Mouse (Mus musculus): ENCODE results near the gene Prr22. TPM values are rescaled to one million over a fixed set of nuclear protein-coding genes. Genes with fewer than 3 reads are reported as not detected.

Gene Prr22
- total and polyA plus RNA-seq, 3 experiments, result 0.15 to 1.3 (median 0.93) TPM

DNA sequence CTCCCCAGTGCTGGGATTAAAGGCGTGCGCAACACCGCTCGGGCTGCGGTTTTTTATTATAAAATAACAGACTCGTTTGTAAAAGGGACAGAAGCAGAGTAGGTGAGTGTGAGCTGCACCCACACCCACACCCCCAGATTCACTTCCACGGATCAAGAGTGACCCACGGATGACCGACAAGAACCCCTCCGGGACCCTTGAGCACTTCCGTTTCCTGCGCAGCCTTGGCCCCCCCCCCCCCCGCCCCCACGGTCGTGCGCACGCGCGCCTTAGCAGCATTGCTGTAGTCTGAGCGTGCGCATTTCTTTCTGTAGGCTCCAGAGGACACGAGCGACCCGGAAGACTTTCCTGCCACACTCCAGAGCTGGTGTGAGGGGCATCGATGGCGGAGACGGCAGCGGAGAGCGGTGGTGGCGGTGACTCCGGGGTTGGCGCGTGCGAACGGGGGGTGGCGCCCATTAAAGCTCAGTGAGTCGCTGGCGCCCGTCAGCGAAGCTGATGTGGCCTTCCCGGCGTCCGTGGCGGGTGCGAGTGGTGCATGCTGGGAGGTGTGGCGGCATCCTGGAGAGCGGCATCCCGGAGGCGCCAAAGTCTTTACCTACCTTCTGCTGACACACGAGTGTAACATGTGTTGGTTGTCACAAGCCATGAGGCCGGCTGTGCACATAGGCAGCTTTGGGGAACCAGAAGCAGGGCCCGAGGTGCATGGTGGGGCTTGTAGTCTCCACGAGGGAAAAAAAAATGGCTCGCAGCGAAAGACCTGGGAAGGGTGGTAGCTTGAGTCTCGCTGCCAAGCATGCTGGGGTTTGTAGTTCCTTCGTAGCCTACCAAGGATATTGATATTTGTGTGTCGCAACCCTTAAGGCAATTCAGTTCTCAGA is 5.3 kb upstream of the Prr22 start, which contains the start of gene Dus3l:
Gene Dus3l (plus strand): TSS at position 284 of the 881 bp plus-strand sequence.
- Histone ChIP-seq H3K36me3 (replicated peaks in 1 of 2; ENCODE audit: control insufficient read depth in 1 of 2, insufficient read depth in 1 of 2, low read length in 1 of 2) (peaks cover 33 to 35% of the 10 kb centered on the region in 2 experiments), H3K9ac (ENCODE audit: insufficient read depth, low read depth) (peak within 1 kb of the TSS; percentile 73), H3K4me1 (ENCODE audit: control insufficient read depth in 1 of 2, insufficient read depth in 2 of 2) (peaks cover 0 to 27% of the 10 kb centered on the region in 2 experiments; a peak in 2 of 4 replicates), H3K27me3 (replicated peaks) (peaks cover 17% of the 10 kb centered on the region), H3K4me3 (replicated peaks in 1 of 3; ENCODE audit: low read depth in 2 of 3, low read length in 2 of 3, poor library complexity in 1 of 3) (peak within 1 kb of the TSS; percentile 76 to 92 (median 91)), H3K4me2 (ENCODE audit: insufficient read depth, low read depth, poor library complexity, severe bottlenecking) (peak within 1 kb of the TSS; percentile 74), H3K79me2 (replicated peaks; ENCODE audit: control insufficient read depth, extremely low read depth, insufficient read depth, poor library complexity, severe bottlenecking) (peaks cover 8% of the 10 kb centered on the region), H3K9me3 (replicated peaks; ENCODE audit: low read length) (no peaks in the 10 kb centered on the region), H3K27ac (ENCODE audit: insufficient read depth, low read depth) (peak within 1 kb of the TSS; percentile 79)
- DNase-seq (ENCODE audit: extremely low read depth), result peak; percentile 87
- in situ Hi-C loops (cut with MboI; ENCODE audit: low pct_ligation_motif_present, low pct_unique_long_range_greater_than_20kb, low sequenced_read_pairs) (no loop called here), dilution Hi-C loops (cut with MboI; ENCODE audit: extremely low pct_ligation_motif_present, extremely low pct_unique_long_range_greater_than_20kb, low sequenced_read_pairs) (no loop called here)
- TF ChIP-seq ZKSCAN1 (IDR thresholded peaks at IDR 0.05; ENCODE audit: borderline replicate concordance, low read depth, low read length), result no peak
- 0 out of 2 replicates have a peak, but pooled peaks have one; percentile 37 for TF ChIP-seq E2F4 (IDR thresholded peaks at IDR 0.05; ENCODE audit: insufficient replicate concordance, low read depth, low read length)
- peak; percentile 91; the same call in 1 of the 2 replicates for TF ChIP-seq KAT2A (IDR thresholded peaks at IDR 0.05; ENCODE audit: insufficient replicate concordance, low read length)
- peak; percentile 87 for TF ChIP-seq POLR2A (IDR thresholded peaks at IDR 0.05; ENCODE audit: low read depth, low read length)
- peak; percentile 83; the same call in 1 of the 2 replicates for TF ChIP-seq MXI1 (IDR thresholded peaks at IDR 0.05; ENCODE audit: low read depth, low read length)
- no peak; the same call in 1 of the 2 replicates for TF ChIP-seq ZMIZ1 (IDR thresholded peaks at IDR 0.05; ENCODE audit: low read depth, low read length)
- peak; percentile 83 for TF ChIP-seq ELF1 (IDR thresholded peaks at IDR 0.05; ENCODE audit: low read depth, low read length)
- no peak for TF ChIP-seq ETS1 (conservative IDR thresholded peaks at IDR 0.05; ENCODE audit: low read depth, low read length)
- TF ChIP-seq MAX (IDR thresholded peaks at IDR 0.05; ENCODE audit: low read length), result peak; percentile 91
- peak; percentile 55; the same call in 1 of the 2 replicates for TF ChIP-seq TCF12 (IDR thresholded peaks at IDR 0.05; ENCODE audit: low read depth, low read length)
- no peak for TF ChIP-seq CTCF (conservative IDR thresholded peaks at IDR 0.05 in 1 of 2, IDR thresholded peaks at IDR 0.05 in 1 of 2; ENCODE audit: low read depth in 2 of 2, low read length in 2 of 2)
- TF ChIP-seq JUN (IDR thresholded peaks at IDR 0.05; ENCODE audit: insufficient read depth, low read depth, low read length), result no peak
- TF ChIP-seq RAD21 (IDR thresholded peaks at IDR 0.05; ENCODE audit: low read depth, low read length), result no peak
- TF ChIP-seq ZC3H11A (IDR thresholded peaks at IDR 0.05; ENCODE audit: low read depth, low read length), result no peak
- TF ChIP-seq SIN3A (IDR thresholded peaks at IDR 0.05; ENCODE audit: low read length), result peak; percentile 76
- TF ChIP-seq USF1 (IDR thresholded peaks at IDR 0.05; ENCODE audit: low read depth, low read length), result no peak
- TF ChIP-seq NELFE (IDR thresholded peaks at IDR 0.05; ENCODE audit: low read depth, low read length), result peak; percentile 70
- TF ChIP-seq CHD1 (IDR thresholded peaks at IDR 0.05; ENCODE audit: low read depth, low read length), result no peak
- TF ChIP-seq USF2 (conservative IDR thresholded peaks at IDR 0.05; ENCODE audit: low read depth, low read length), result no peak
- TF ChIP-seq MEF2A (IDR thresholded peaks at IDR 0.05; ENCODE audit: borderline replicate concordance, low read depth, low read length), result no peak
- TF ChIP-seq RCOR1 (conservative IDR thresholded peaks at IDR 0.05; ENCODE audit: low read depth, low read length), result 0 out of 2 replicates have a peak, but pooled peaks have one; percentile 13
- TF ChIP-seq HCFC1 (IDR thresholded peaks at IDR 0.05; ENCODE audit: low read depth, low read length), result peak; percentile 92
- TF ChIP-seq POLR2AphosphoS2 (IDR thresholded peaks at IDR 0.05; ENCODE audit: low read depth, low read length), result no peak
- TF ChIP-seq EP300 (IDR thresholded peaks at IDR 0.05; ENCODE audit: low read length), result no peak
- TF ChIP-seq TBP (conservative IDR thresholded peaks at IDR 0.05; ENCODE audit: low read depth, low read length), result peak; percentile 22; the same call in 1 of the 2 replicates
- TF ChIP-seq MYC (IDR thresholded peaks at IDR 0.05; ENCODE audit: low read depth, low read length), result peak; percentile 90
- no peak for TF ChIP-seq PAX5 (IDR thresholded peaks at IDR 0.05; ENCODE audit: low read length)
- TF ChIP-seq ZNF384 (IDR thresholded peaks at IDR 0.05; ENCODE audit: low read depth, low read length), result peak; percentile 86
- TF ChIP-seq MAFK (IDR thresholded peaks at IDR 0.05; ENCODE audit: insufficient replicate concordance, low read length), result no peak
- 0 out of 2 replicates have a peak, but pooled peaks have one; percentile 59 for TF ChIP-seq CHD2 (IDR thresholded peaks at IDR 0.05; ENCODE audit: low read length)
- no peak for TF ChIP-seq JUND (conservative IDR thresholded peaks at IDR 0.05; ENCODE audit: low read depth, low read length)
- no peak for TF ChIP-seq UBTF (IDR thresholded peaks at IDR 0.05; ENCODE audit: low read depth, low read length)
- TF ChIP-seq IRF4 (IDR thresholded peaks at IDR 0.05; ENCODE audit: low read depth, low read length), result peak; percentile 41
- peak; percentile 58 for TF ChIP-seq MAZ (IDR thresholded peaks at IDR 0.05; ENCODE audit: low read depth, low read length)
- TF ChIP-seq SMC3 (IDR thresholded peaks at IDR 0.05; ENCODE audit: low read depth, low read length), result no peak
- no peak; the same call in 1 of the 2 replicates for TF ChIP-seq BHLHE40 (IDR thresholded peaks at IDR 0.05; ENCODE audit: low read depth, low read length)
- TF ChIP-seq GABPA (IDR thresholded peaks at IDR 0.05; ENCODE audit: insufficient replicate concordance, low read depth, low read length), result peak; percentile 11; the same call in 1 of the 2 replicates
- TF ChIP-seq NRF1 (IDR thresholded peaks at IDR 0.05; ENCODE audit: low read depth, low read length), result peak; percentile 84
